Mouse (Mus musculus) ovary, postnatal 14 days (tissue): ENCODE measurements at regions not wholly inside any gene's neighbourhood (a gene's known extent, or its start where the extent isn't known, plus 50 kb on each side); places are given as distances from the start of the nearest gene placed in this dataset.

ENCODE experiments used
- DNase-seq: peaks from one replicate; pipeline ENCODE4 v3.0.0; 2022; ENCODE audit warnings: low spot score

GRCm38 (mm10) chr5:112029955-112030354, 222.4 kb downstream of the Cryba4 start:
- DNase-seq = no peak

GRCm38 (mm10) chr5:112032036-112032435, 220.3 kb downstream of the Cryba4 start:
- DNase-seq = no peak

- no peak for DNase-seq
These were observed 216.9 kb downstream of the Cryba4 start for GRCm38 (mm10) chr5:112035426-112035825.

- DNase-seq = no peak
These were observed 215.2 kb downstream of the Cryba4 start for GRCm38 (mm10) chr5:112037080-112037479.

GRCm38 (mm10) chr5:112039645-112040372, 212.5 kb downstream of the Cryba4 start:
- no peak for DNase-seq

- DNase-seq = no peak
These were observed 211.6 kb downstream of the Cryba4 start for GRCm38 (mm10) chr5:112040678-112041077.

- no peak for DNase-seq
These were observed 211.0 kb downstream of the Cryba4 start for GRCm38 (mm10) chr5:112041285-112041684.

- no peak for DNase-seq
These were observed 210.1 kb downstream of the Cryba4 start for GRCm38 (mm10) chr5:112042236-112042635.

GRCm38 (mm10) chr5:112050046-112050782, 202.1 kb downstream of the Cryba4 start:
- no peak for DNase-seq

- no peak for DNase-seq
These were observed 201.4 kb downstream of the Cryba4 start for GRCm38 (mm10) chr5:112050906-112051305.

- no peak for DNase-seq
These were observed 200.5 kb downstream of the Cryba4 start for GRCm38 (mm10) chr5:112051786-112052185.

GRCm38 (mm10) chr5:112053600-112054155, 198.6 kb downstream of the Cryba4 start:
- no peak for DNase-seq

- DNase-seq = no peak
These were observed 197.3 kb downstream of the Cryba4 start for GRCm38 (mm10) chr5:112055018-112055417.

GRCm38 (mm10) chr5:112069917-112070316, 182.4 kb downstream of the Cryba4 start:
- no peak for DNase-seq

GRCm38 (mm10) chr5:112072456-112072855, 179.9 kb downstream of the Cryba4 start:
- DNase-seq = no peak

- DNase-seq = no peak
These were observed 175.2 kb downstream of the Cryba4 start for GRCm38 (mm10) chr5:112077097-112077496.

GRCm38 (mm10) chr5:112077840-112078600, 174.3 kb downstream of the Cryba4 start:
- no peak for DNase-seq

- no peak for DNase-seq
These were observed 171.3 kb downstream of the Cryba4 start for GRCm38 (mm10) chr5:112081006-112081405.

GRCm38 (mm10) chr5:112091867-112092535, 160.3 kb downstream of the Cryba4 start:
- no peak for DNase-seq

- no peak for DNase-seq
These were observed 158.3 kb downstream of the Cryba4 start for GRCm38 (mm10) chr5:112093905-112094571.

GRCm38 (mm10) chr5:112098469-112099085, 153.7 kb downstream of the Cryba4 start:
- DNase-seq = no peak
